Mouse (Mus musculus) cerebellum, postnatal 14 days (tissue): ENCODE results near the gene Dhx40.
A peak's percentile ranks its signal among the peaks of the same experiment; 100 is the strongest.
"Not testable (repeated sequence)": the region's sequence is repeated elsewhere in the genome, so short reads cannot be mapped to it uniquely, and the experiment has no call there.

ENCODE experiments used
- DNase-seq, 2 experiments: peaks; one replicate each; pipeline ENCODE4 v3.0.0; 2021; ENCODE audit warnings: mixed read lengths in 2 of 2

Gene Dhx40

DNA sequence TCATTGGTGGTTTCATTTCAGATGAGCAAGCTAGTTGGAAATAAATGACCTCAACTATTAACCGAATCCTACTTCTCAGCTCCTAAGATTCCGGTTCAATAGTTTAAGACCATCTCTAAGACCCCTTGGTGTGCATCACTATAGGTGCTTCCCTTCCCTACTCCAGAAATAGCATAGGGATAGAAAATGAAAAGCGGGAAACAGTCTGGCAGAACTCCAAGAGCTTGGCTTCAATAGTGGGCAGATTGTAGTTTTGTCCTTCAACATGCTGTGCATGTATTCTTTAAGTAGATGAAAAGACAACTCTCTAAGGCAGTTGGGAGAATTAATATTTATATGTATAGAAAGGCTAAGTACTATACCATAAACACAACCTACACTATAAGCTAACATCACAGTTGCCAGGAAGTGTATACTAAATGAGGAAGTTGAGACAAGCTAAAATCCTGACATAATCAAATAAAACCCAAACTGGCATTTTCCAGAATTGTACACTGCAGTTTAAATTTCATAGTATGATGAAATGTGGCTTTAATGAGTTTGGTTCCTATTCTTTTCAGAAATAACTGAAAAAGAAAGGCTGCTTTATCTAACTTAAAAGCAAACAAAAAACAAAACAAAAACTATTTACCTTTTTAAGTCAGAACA, 57.6 kb downstream of the Dhx40 start:
- peak; percentile 16 to 58 for DNase-seq

DNA sequence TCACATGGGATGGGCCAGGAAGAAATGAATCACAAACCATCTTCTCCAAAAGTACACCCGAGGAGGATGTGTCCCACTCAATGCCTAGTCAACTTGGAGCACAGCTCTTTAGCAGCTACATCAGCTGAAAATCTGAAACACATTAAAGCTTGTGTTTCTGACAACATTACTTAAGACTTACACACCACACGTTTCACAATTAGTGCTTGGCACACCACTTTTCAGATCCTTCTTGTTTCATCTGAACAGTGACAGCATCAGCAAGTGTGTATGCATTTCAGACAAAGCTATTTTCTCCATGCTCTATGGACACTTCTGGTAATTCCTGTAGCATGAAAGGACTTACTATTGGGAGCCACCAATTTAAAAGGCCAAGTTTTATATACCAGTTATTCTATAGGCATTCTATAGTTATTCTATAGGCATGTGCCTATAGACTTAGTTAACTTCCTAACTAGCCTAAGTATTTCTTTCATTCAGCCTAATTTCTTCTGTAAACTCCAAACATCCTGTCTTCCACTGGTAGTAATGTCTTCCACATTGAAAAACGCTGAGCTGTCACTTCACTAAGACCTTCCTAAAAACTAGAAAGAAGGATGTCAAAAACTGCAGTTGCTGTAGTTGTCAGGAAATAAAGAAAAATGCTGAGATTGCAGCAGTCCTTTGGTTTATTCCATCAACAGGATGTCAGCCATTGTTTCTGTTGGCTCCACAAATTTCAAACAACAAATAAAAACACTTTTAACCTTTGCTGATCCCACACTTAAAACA, 61.7 kb downstream of the Dhx40 start:
- no peak for DNase-seq

DNA sequence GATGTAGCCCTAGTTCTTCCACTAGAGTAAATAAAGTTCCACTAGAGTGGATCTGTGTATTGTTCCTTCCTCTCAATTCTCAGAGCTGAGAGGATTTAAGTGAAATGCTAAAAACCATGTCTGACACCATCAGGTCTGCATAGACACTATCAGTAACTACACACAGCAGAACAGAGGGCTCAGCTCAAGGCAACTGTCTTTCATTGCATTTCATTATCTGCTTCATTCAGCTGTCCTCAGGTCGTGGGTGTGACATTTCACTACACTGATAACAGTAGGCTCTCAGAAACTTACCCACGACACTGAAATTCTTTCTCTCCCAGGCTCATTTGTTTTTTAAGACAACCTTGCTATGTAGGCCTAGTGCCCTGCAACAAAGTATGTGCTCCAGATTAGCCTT, 64.9 kb downstream of the Dhx40 start:
- DNase-seq: no peak

GRCm38 (mm10) chr11:86741505-86741904, 66.0 kb downstream of the Dhx40 start:
- no peak for DNase-seq

DNA sequence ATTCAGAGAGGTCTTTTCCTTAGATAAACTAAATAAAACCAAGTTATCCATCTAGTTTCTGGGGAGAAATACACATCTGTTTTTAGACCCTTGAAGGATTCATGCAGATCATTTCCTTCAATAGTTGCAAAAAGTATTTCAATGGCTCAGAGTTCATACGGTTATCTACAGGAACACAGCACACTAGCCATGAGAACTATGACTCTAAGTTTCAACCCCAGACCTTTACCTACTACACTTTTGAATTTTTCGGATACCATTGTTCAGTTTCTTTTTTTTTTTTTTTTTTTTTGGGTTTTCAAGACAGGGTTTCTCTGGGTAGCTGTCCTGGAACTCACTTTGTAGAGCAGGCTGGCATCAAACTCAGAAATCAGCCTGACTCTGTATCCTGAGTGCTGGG, 68.1 kb downstream of the Dhx40 start:
- DNase-seq: no peak

- no peak for DNase-seq
These were observed 68.6 kb downstream of the Dhx40 start for GRCm38 (mm10) chr11:86738956-86739355.

DNA sequence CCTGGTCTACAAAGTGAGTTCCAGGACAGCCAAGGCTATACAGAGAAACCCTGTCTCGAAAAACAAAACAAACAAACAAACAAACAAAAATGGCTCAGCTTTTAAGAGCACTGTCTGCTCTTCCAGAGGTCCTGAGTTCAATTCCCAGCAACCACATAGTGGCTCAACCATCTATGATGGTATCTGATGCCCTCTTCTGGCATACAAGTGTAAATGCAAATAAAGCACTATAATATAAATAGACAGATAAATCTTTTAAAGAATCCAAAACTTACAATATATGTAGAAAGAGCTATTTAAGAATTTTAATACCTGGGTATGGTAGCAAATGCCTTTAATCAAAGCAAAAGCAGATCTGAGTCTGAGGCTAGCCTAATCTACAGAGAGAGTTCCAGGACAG, 69.2 kb downstream of the Dhx40 start:
- DNase-seq: not testable (repeated sequence)

GRCm38 (mm10) chr11:86737301-86738000, 70.1 kb downstream of the Dhx40 start:
- DNase-seq: no peak

GRCm38 (mm10) chr11:86734993-86735392, 72.6 kb downstream of the Dhx40 start:
- DNase-seq: no peak

DNA sequence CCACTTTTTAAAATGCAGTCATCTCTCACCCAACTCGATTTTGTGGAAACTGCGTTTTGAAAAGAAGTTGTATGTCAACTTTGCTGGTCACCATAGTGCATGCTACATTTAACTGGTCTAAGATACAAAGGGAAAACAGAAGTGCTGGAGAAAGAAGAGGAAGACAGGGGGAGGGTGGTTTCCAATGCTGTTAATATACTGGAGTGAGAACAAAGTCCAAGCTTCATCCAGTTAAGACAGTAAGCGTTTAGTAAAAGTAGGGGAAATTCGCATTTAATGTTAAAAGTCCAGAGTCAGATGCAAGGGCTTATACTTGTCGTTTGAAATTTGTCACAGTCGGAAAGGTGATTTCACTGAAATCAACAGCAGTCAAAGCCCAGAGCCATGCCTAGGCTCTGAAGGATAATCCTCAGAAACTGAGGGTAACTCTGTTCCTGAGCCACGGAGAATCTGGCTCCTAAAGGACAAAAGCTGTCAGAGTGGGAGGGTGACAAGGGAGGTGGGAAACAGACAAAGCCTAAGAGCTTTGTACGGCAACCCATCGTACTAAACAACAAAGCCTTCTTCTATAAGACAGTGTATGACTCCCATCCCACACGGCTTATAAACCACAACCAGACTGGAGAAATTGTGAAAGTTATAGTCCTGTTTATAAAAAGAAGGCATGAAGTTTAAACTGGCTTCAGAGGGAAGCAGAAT, 73.2 kb downstream of the Dhx40 start:
- DNase-seq: no peak

GRCm38 (mm10) chr11:86731443-86731842, 76.1 kb downstream of the Dhx40 start:
- DNase-seq: no peak

- no peak for DNase-seq
These were observed 81.9 kb downstream of the Dhx40 start for GRCm38 (mm10) chr11:86725607-86726006.

GRCm38 (mm10) chr11:86724982-86725381, 82.6 kb downstream of the Dhx40 start:
- DNase-seq: peak in 1 of 2 experiments; percentile 5

DNA sequence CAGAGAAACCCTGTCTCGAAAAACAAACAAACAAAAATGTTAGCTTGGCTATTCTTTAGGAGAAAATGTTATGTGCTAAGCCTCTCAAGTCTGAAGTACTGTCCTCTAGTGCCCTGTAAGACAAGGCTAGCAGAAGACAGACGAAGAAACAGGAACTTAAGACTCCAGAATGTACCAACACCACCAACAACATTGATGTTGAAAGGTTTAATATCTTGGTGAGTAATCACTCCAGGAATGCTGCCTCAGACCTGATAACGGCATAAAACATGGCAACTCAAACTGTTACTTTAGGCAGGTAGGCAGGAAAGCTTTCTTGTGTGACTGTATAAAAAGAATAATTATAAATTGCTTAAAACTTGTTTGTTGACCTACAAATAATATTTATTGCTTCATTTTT, 83.5 kb downstream of the Dhx40 start:
- DNase-seq: no peak

- no peak for DNase-seq
These were observed 88.2 kb downstream of the Dhx40 start for GRCm38 (mm10) chr11:86719390-86719789.
